Mouse (Mus musculus): ENCODE results near the gene Myo6.

- TF ChIP-seq CTCF (IDR thresholded peaks at IDR 0.05; ENCODE audit: low read depth) (no peak), EP300 (IDR thresholded peaks at IDR 0.05; ENCODE audit: low read depth) (no peak)
Observed at GRCm38 (mm10) chr9:80333466-80333865, 168.6 kb downstream of the Myo6 start.

Measured in liver, embryonic 14.5 days (tissue).